Mouse (Mus musculus): ENCODE results near the gene Zbtb25.
A peak's percentile ranks its signal among the peaks of the same experiment; 100 is the strongest.

- TF ChIP-seq CTCF (IDR thresholded peaks at IDR 0.05; ENCODE audit: borderline replicate concordance, insufficient read depth, low read length): no peak
- TF ChIP-seq POLR2A (IDR thresholded peaks at IDR 0.05; ENCODE audit: low read depth, low read length): peak; percentile 65
These were observed at the start of gene Zbtb25 for GRCm38 (mm10) chr12:76369206-76369977.
